Mouse (Mus musculus) central nervous system, embryonic 14 days (tissue): ENCODE results near the gene Kctd11. TPM values are rescaled to one million over a fixed set of nuclear protein-coding genes. Genes with fewer than 3 reads are reported as not detected.

Experiments
- polyA plus RNA-seq: library from polyadenylated mRNA; depleted of rRNA; stranded (reverse); fragments of >200 nt; gene quantifications from 2 replicates; pipeline ENCODE4 v1.2.3, GENCODE M21; 2012; rRNA removed

Gene Kctd11
- 1.7 and 2.3 TPM in 2 replicates for polyA plus RNA-seq

DNA sequence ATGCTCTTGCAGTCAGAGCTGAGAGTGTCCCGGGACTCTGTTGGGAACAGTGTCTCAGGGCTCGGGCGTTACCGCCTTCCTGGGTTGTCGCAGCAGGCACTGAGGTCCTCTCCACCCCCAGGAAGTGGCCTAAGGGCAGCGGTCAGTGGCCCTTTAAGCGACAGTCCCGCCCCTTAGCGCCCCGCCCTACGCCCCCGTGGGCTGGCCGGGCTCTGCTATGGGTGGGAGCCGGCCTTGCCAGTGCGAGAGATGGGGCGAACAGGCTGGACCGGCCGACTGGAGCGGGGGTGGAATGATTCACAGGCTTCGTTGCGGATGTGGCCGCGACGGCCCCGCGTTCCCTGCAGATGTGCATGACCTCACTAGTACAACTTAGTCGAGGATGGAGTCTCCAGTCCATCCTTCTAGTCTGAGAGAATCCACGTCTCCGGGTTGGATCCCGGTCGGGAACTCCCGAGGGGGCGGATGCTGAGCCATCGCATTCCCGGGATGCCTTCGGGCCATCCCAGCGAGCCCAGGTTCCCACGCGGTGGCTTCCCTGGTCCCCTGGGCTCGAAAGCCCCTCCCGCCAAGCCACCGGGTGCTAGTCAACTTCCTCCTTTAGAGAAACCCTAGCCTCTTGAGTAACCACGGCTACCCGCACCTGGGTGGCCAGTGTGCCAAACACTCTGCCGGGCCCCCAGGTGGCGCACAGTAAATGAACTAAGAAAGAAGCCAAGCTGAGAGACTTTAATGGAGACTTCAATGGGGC lies at the start of gene Kctd11:
TSS of gene Kctd11 (minus strand) at position 554 of the 751 bp plus-strand sequence.

DNA sequence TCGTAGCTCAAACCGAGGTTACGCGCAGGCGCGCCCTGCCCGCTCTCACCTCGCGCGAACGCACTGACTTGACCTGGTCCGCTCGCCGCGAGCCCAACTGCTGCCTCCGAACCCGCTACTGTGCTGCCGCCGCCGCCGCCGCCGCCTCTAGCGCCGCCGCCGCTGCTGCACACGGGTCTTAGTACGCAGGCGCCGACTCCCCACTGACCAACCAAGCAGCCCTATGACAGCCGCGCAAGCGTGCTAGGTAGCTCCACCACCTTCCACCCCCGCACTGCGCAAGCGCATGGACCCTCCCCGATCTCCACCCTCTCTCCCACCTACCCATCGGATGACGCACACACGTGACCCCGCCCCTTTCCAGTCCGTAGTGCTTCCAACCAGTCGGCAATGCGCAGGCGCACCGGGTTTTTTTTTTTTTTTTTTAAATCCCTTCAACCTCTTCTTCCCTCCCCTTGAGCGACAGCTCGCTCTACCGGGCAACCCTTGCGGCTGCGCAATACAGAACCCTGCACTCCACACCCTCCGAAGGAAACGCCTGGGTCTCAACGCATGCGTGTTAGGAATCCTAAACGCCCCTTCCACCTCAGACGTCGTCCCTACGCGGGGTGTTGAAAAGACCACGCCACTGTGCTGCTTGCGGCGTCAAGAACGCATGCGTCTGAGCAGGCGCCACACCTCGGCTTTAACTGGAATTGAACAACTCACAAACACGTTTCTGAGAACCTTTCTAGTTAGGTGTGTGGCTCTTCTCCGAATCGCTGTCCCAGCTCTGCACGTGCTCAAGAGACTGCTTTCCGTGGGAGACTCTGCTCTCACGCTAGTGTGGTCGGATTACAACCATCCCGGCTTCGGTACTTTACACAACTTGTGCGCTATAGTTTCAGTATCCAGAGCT lies 40.2 kb upstream of the Kctd11 start, which contains the start of gene Eif5a:
TSS of gene Eif5a (minus strand) at position 845 of the 898 bp plus-strand sequence.

GRCm38 (mm10) chr11:69913554-69914371 lies 32.6 kb upstream of the Kctd11 start, which contains the start of gene Gps2:
Gene Gps2 (plus strand): TSS chr11:69913888.

GRCm38 (mm10) chr11:69900471-69901405 lies 19.5 kb upstream of the Kctd11 start, which contains the start of the genes 2810408A11Rik and Neurl4:
Gene 2810408A11Rik (minus strand): TSS chr11:69900987.
Gene Neurl4 (plus strand): TSS chr11:69901072.

GRCm38 (mm10) chr11:69895291-69895690 lies 14.1 kb upstream of the Kctd11 start, which contains the start of gene Acap1:
Gene Acap1 (minus strand): TSS chr11:69895539.

DNA sequence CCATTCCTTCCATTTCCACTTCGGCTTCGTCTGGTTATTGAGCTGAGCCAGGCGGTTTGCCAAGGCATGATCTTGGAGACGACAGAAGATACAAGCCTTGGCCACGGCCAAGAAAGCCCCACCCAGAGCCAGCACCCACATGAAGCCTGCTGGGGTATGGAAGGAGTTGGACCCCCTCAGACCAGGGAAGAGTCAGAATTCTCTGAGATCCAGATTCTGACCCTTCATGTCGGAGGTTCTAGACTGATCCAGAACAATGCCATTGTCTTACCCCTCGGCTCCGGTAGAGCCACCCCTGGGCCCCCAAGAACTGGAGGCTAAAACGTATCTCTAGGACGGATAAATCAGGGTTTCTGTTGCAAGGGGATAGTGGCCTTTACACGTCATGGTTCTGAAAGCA lies 3.3 kb downstream of the Kctd11 start, which contains the start of gene Tmem95:
TSS of gene Tmem95 (minus strand) at position 141 of the 400 bp plus-strand sequence.

DNA sequence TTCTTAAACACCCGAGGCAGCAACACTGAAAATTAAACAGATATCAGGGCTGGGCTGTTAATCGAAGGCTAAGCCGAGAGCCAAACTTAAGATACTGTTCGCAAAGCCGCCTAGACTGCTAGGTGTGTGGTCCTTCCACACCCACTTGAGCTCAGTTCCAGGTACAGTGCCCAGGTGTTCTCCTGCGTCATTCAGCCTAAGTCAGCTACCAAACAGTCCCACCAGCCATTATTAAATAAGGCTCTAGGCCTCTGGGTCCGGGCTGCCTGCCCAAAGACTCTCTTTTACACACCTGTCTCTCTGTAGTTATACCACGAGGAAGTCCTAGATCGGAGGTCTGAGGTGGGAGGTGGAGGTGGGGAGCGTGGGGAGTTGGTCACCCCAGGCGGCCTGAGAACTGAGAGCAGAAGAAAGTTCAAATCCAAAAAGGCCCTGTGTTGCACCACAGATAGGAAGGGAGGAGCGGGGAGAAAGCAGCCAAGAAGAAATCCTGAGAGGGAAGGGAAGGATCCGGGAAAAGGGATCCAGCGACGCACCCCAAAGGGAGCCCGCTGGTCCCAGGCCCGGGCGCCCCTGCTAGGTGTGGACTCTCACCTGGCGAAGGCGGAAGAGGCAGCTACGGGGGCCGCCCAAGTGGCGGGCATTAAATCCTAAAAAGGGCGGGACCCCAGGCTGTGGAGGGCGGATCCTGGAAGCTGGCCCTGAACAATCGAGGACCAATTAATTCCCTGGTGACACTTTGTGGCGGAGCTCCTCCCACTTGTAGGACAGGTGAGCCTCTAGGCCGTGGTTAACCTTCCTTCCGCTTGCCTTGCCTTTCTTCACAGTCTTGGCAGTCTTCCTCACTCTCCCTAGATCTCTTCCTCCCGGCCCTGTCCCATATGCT lies 22.9 kb downstream of the Kctd11 start, which contains the start of gene Tnk1:
TSS of gene Tnk1 (minus strand) at position 618 of the 886 bp plus-strand sequence.

GRCm38 (mm10) chr11:69846198-69846680 lies 35.0 kb downstream of the Kctd11 start, which contains the start of gene Plscr3:
Gene Plscr3 (plus strand): TSS chr11:69846376.

GRCm38 (mm10) chr11:69837952-69838713 lies 43.1 kb downstream of the Kctd11 start, which contains the start of gene Tmem256:
Gene Tmem256 (plus strand): TSS chr11:69838514.

DNA sequence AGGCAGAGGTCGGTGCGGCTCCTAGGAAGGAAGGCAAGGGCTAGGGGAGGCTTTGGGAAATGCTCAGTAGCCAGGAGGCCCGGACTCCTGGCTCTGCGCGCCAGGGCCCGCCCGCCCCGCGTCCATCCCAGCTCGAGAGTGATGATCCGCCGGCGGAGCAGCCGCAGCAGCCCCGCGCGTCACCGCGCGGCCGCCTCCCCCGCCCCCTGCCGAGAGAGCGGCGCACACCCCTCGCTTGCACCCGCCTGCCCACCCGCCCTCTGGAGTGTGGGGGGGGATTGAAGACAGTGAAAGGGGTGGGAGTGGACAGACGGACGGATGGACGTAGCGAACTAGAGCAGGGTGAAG lies 43.6 kb downstream of the Kctd11 start, which contains the start of gene Nlgn2:
TSS of gene Nlgn2 (minus strand) at position 181 of the 348 bp plus-strand sequence.

Other genes with a start within 250 kb of the Kctd11 start
- gene Fxr2, start 248.4 kb downstream of the Kctd11 start, polyA plus RNA-seq = 144 and 164 TPM in 2 replicates
- gene Sox15, start 226.1 kb downstream of the Kctd11 start, polyA plus RNA-seq = 0.12 and 0.38 TPM in 2 replicates
- gene Mpdu1, start 218.8 kb downstream of the Kctd11 start, polyA plus RNA-seq = 132 and 137 TPM in 2 replicates
- gene Cd68, start 215.3 kb downstream of the Kctd11 start, polyA plus RNA-seq = 9.8 and 10.6 TPM in 2 replicates
- 922 and 1,086 TPM in 2 replicates for gene Eif4a1, start 209.0 kb downstream of the Kctd11 start, polyA plus RNA-seq
- 152 and 154 TPM in 2 replicates for gene Senp3, start 199.3 kb downstream of the Kctd11 start, polyA plus RNA-seq
- gene Tnfsf13, start 195.6 kb downstream of the Kctd11 start, polyA plus RNA-seq = 0.74 and 1.5 TPM in 2 replicates
- gene Tnfsf12, start 185.6 kb downstream of the Kctd11 start, polyA plus RNA-seq = 4.1 and 8.2 TPM in 2 replicates
- gene Tnfsfm13, start 185.3 kb downstream of the Kctd11 start, polyA plus RNA-seq = 1.3 and 2.6 TPM in 2 replicates
- gene Polr2a, start 122.8 kb downstream of the Kctd11 start, polyA plus RNA-seq = 59.4 and 63.8 TPM in 2 replicates
- gene Slc35g3, start 119.4 kb downstream of the Kctd11 start, polyA plus RNA-seq = 0.84 and 1.1 TPM in 2 replicates
- 9.7 and 10.8 TPM in 2 replicates for gene Zbtb4, start 115.5 kb downstream of the Kctd11 start, polyA plus RNA-seq
- 2.9 and 12.3 TPM in 2 replicates for gene Chrnb1, start 85.5 kb downstream of the Kctd11 start, polyA plus RNA-seq
- gene Fgf11, start 79.5 kb downstream of the Kctd11 start, polyA plus RNA-seq = 20.0 and 20.9 TPM in 2 replicates
- gene Tmem102, start 75.8 kb downstream of the Kctd11 start, polyA plus RNA-seq = 0.17 and 0.46 TPM in 2 replicates
- not detected in 2 replicates for gene Gm39566, start 66.1 kb downstream of the Kctd11 start, polyA plus RNA-seq
- not detected in 2 replicates for gene Spem2, start 62.9 kb downstream of the Kctd11 start, polyA plus RNA-seq
- 1.5 and 2.1 TPM in 2 replicates for gene Spem1, start 59.2 kb downstream of the Kctd11 start, polyA plus RNA-seq
- 125 and 136 TPM in 2 replicates for gene Nlgn2, start 43.6 kb downstream of the Kctd11 start, polyA plus RNA-seq
- gene Tmem256, start 42.9 kb downstream of the Kctd11 start, polyA plus RNA-seq = 203 and 228 TPM in 2 replicates
- 98.8 and 111 TPM in 2 replicates for gene Plscr3, start 35.0 kb downstream of the Kctd11 start, polyA plus RNA-seq
- gene Tnk1, start 22.7 kb downstream of the Kctd11 start, polyA plus RNA-seq = 0.05 and 0.81 TPM in 2 replicates
- not detected in 2 replicates for gene Tmem95, start 3.4 kb downstream of the Kctd11 start, polyA plus RNA-seq
- gene Acap1, start 14.1 kb upstream of the Kctd11 start, polyA plus RNA-seq = 0.90 and 1.4 TPM in 2 replicates
- gene 2810408A11Rik, start 19.6 kb upstream of the Kctd11 start, polyA plus RNA-seq = 11.9 and 13.9 TPM in 2 replicates
- gene Neurl4, start 19.7 kb upstream of the Kctd11 start, polyA plus RNA-seq = 113 and 134 TPM in 2 replicates
- 100 and 101 TPM in 2 replicates for gene Gps2, start 32.5 kb upstream of the Kctd11 start, polyA plus RNA-seq
- gene Eif5a, start 40.6 kb upstream of the Kctd11 start, polyA plus RNA-seq = 830 and 831 TPM in 2 replicates
- 43.9 and 49.9 TPM in 2 replicates for gene Ybx2, start 54.4 kb upstream of the Kctd11 start, polyA plus RNA-seq
- gene Slc2a4, start 66.8 kb upstream of the Kctd11 start, polyA plus RNA-seq = 9.7 and 10.0 TPM in 2 replicates
- 0.27 and 3.1 TPM in 2 replicates for gene Cldn7, start 83.4 kb upstream of the Kctd11 start, polyA plus RNA-seq
- gene Ctdnep1, start 99.8 kb upstream of the Kctd11 start, polyA plus RNA-seq = 101 and 111 TPM in 2 replicates
- 127 and 144 TPM in 2 replicates for gene Elp5, start 101.1 kb upstream of the Kctd11 start, polyA plus RNA-seq
- gene Gabarap, start 109.7 kb upstream of the Kctd11 start, polyA plus RNA-seq = 521 and 610 TPM in 2 replicates
- 60.2 and 65.1 TPM in 2 replicates for gene Phf23, start 114.4 kb upstream of the Kctd11 start, polyA plus RNA-seq
- 42.8 and 47.8 TPM in 2 replicates for gene Dvl2, start 119.2 kb upstream of the Kctd11 start, polyA plus RNA-seq
- gene Acadvl, start 134.0 kb upstream of the Kctd11 start, polyA plus RNA-seq = 45.6 and 50.3 TPM in 2 replicates
- gene Dlg4, start 135.5 kb upstream of the Kctd11 start, polyA plus RNA-seq = 202 and 211 TPM in 2 replicates
- gene Asgr1, start 172.7 kb upstream of the Kctd11 start, polyA plus RNA-seq = 2.0 and 2.2 TPM in 2 replicates
- 0.05 TPM in 1 of 2 replicates, not detected in the other for gene Asgr2, start 211.2 kb upstream of the Kctd11 start, polyA plus RNA-seq
- gene Mgl2, start 248.9 kb upstream of the Kctd11 start, polyA plus RNA-seq = 0.61 and 0.74 TPM in 2 replicates